Mouse (Mus musculus): ENCODE measurements around the gene Fscn1. TPM values are rescaled to one million over a fixed set of nuclear protein-coding genes. Genes with fewer than 3 reads are reported as not detected.

Fscn1 gene
- 357 and 373 TPM in 2 replicates for polyA plus RNA-seq (2012; rRNA removed)

DNA sequence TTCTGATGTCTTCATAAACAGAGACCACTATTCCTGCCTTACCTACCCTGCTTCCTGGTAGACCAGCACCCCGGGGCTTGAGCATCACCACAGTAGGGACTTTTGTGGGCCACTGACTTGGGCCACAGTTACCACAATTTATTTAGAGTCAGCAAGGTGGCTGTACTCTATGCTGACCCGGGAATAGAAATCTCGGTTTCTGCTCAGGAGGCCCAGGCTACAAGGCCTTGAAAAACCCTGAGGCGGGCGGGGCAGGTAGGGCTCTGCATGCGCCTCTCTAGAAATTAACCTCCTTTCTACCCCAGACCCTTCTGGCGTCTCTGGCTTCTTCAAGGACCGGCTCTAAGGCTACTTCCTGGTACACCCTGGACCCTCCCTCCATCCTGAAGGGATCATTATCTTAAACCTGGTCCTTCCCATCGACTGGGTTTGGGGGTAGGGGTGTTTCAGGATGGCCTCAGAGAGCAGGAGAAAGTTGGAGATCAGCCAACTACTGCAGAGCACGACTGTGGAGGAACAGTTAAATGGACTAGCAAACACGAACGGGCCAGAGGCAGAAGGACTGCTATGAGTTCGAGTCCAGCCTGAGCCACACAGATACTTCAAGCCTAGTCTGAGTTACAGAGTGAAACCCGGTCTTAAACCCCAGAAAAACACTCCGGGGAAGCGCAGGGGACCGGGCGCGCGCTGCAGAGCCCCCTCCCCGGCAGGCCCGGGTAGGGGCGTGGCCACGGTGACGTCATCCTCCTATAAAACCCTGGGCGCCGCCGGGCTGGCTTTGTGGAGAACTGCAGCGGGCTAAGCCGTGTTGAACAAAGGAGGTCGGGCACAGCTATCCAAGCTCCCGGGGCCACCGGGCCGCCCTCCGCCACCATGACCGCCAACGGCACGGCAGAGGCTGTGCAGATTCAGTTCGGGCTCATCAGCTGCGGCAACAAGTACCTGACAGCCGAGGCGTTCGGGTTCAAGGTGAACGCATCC is at the start of gene Fscn1:
TSS of gene Fscn1 (plus strand) at position 768 of the 981 bp plus-strand sequence.

Other genes starting within 250 kb of the Fscn1 start
- gene Tnrc18, start 142.7 kb upstream of the Fscn1 start, polyA plus RNA-seq (2012; rRNA removed) = 124 and 197 TPM in 2 replicates
- 53.2 and 57.4 TPM in 2 replicates for gene Fbxl18, start 64.9 kb upstream of the Fscn1 start, polyA plus RNA-seq (2012; rRNA removed)
- 8,087 and 8,282 TPM in 2 replicates for gene Actb, start 53.6 kb upstream of the Fscn1 start, polyA plus RNA-seq (2012; rRNA removed)
- 36.6 and 44.6 TPM in 2 replicates for gene Rnf216, start 152.7 kb downstream of the Fscn1 start, polyA plus RNA-seq (2012; rRNA removed)
- not detected in 2 replicates for gene Olfr718-ps1, start 187.2 kb downstream of the Fscn1 start, polyA plus RNA-seq (2012; rRNA removed)
- gene Rbak, start 220.4 kb downstream of the Fscn1 start, polyA plus RNA-seq (2012; rRNA removed) = 6.7 and 7.1 TPM in 2 replicates
- not detected in 2 replicates for gene Spdye4b, start 220.7 kb downstream of the Fscn1 start, polyA plus RNA-seq (2012; rRNA removed)